In the genomic region with DNA sequence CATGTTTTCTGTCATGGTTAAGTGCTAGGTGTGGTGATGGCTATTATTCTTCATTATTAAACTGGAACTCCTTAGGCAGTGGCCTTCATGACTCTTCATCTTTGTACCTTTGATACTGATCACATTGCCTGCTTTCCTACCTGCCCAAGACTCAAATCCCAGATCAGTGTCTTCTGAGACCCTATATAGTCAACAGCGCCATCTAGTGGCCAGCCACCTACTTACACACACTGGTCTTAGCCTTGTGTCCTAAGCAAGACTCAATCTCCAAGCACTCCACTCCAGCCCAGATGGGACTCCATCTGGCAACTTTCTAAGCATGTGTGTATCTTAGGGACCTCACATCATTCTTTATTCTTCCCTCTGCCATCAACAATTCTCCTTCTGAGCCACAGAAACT, we compare ENCODE assay signal across 9 mouse cellular contexts.
DNase-seq lines count a peak whose midpoint lies in the region; ATAC-seq lines count a peak whose summit lies in the region.
"Had no signal": no experiment of that assay in that cellular context is flagged by ENCODE, and none has a peak within 500 bp of the region (broad histone marks: within the 10 kb centered on the region; RNA-seq: fewer than 3 reads in every experiment).

No protein-coding gene starts in this region.

- peak; percentile 93 for ATAC-seq in forebrain, embryonic 15.5 days (replicated peaks)

- no peaks in the 10 kb centered on the region for H3K4me1 ChIP-seq in forebrain, embryonic 15.5 days
- H3K4me1 ChIP-seq in hindbrain, embryonic 10.5 days (replicated peaks), result no peaks in the 10 kb centered on the region
- H3K4me1 ChIP-seq: heart, embryonic 15.5 days had no signal

- H3K4me2 ChIP-seq in forebrain, embryonic 15.5 days (replicated peaks), result no peak overlapping the region
- H3K4me2 ChIP-seq: heart, embryonic 15.5 days had no signal

- no peaks in the 10 kb centered on the region for H3K36me3 ChIP-seq in forebrain, embryonic 15.5 days
- H3K36me3 ChIP-seq in hindbrain, embryonic 10.5 days, result no peaks in the 10 kb centered on the region
- H3K36me3 ChIP-seq: heart, embryonic 15.5 days had no signal

- WGBS in forebrain, embryonic 15.5 days, result 0% methylated on average over 1 of the region's 1 CpGs
- 0% methylated on average over 1 of the region's 1 CpGs for WGBS in hindbrain, embryonic 10.5 days

- no peaks in the 10 kb centered on the region for H3K27me3 ChIP-seq in forebrain, embryonic 15.5 days
- H3K27me3 ChIP-seq in hindbrain, embryonic 10.5 days (ENCODE audit: insufficient read depth, poor library complexity, severe bottlenecking), result no peaks in the 10 kb centered on the region
- H3K27me3 ChIP-seq: heart, embryonic 15.5 days had no signal

- no peak overlapping the region for H3K4me3 ChIP-seq in forebrain, embryonic 15.5 days
- no peak overlapping the region for H3K4me3 ChIP-seq in hindbrain, embryonic 10.5 days
- H3K4me3 ChIP-seq: heart, embryonic 15.5 days had no signal

- H3K27ac ChIP-seq in forebrain, embryonic 15.5 days (replicated peaks), result no peak overlapping the region
- H3K27ac ChIP-seq in hindbrain, embryonic 10.5 days, result no peak overlapping the region
- H3K27ac ChIP-seq: heart, embryonic 15.5 days had no signal

- peak; percentile 91 for DNase-seq in ES-CJ7 (ENCODE audit: low read depth, low spot score)
- DNase-seq in c-Kit-positive CD71-positive TER-119-positive erythroid progenitor cells, embryonic 14.5 days (ENCODE audit: low spot score), result peak; percentile 65
- peak; percentile 84 for DNase-seq in hindbrain, embryonic 10.5 days (ENCODE audit: low spot score)
- peak; percentile 92 for DNase-seq in layer of hippocampus, adult 9-10 months (ENCODE audit: low spot score)
- peak; percentile 92 for DNase-seq in lung, postnatal 14 days
- DNase-seq in retina, postnatal 1 day, result peak; percentile 87
- DNase-seq in thymus, postnatal 36 days, result peak; percentile 62 to 68

- no peak overlapping the region for H3K9ac ChIP-seq in forebrain, embryonic 15.5 days (replicated peaks)
- H3K9ac ChIP-seq: heart, embryonic 15.5 days had no signal

- no peaks in the 10 kb centered on the region for H3K9me3 ChIP-seq in forebrain, embryonic 15.5 days
- no peaks in the 10 kb centered on the region for H3K9me3 ChIP-seq in hindbrain, embryonic 10.5 days
- H3K9me3 ChIP-seq: heart, embryonic 15.5 days had no signal
